Mouse (Mus musculus) limb, embryonic 14.5 days (tissue): ENCODE data around the gene Oas1c. TPM values are rescaled to one million over a fixed set of nuclear protein-coding genes. Genes with fewer than 3 reads are reported as not detected.
"Not testable (repeated sequence)": the region's sequence is repeated elsewhere in the genome, so short reads cannot be mapped to it uniquely, and the experiment has no call there.

ENCODE experiments used
- ATAC-seq: fragments of 200-750 bp; cut with Nextera tagmentation; 2 replicates; pipeline ENCODE4 v1.8.0; 2017; ENCODE audit warnings: low read depth, moderate number of reproducible peaks, moderate TSS enrichment; ENCODE audit not compliant: low FRiP score
- DNase-seq: peaks from one replicate; pipeline ENCODE4 v3.0.0-alpha.2; 2015; ENCODE audit warnings: low spot score
- H3K27ac ChIP-seq: fragments of 300-500 bp; sonication (generic); replicated peaks from 2 replicates; pipeline ENCODE4 v1.5.1; 2014; ENCODE audit warnings: low read depth, mild to moderate bottlenecking, low read length, moderate library complexity, mixed read lengths
- H3K27me3 ChIP-seq: fragments of 300-500 bp; sonication (generic); 2 replicates; pipeline ENCODE4 v1.6.1; 2014; ENCODE audit warnings: low read length, mixed read lengths; ENCODE audit not compliant: control insufficient read depth, insufficient read depth
- H3K36me3 ChIP-seq: fragments of 300-500 bp; sonication (generic); 2 replicates; pipeline ENCODE4 v1.6.1; 2014; ENCODE audit warnings: mild to moderate bottlenecking, low read length, moderate library complexity, mixed read lengths; ENCODE audit not compliant: control insufficient read depth, insufficient read depth
- H3K4me1 ChIP-seq: fragments of 300-500 bp; sonication (generic); 2 replicates; pipeline ENCODE4 v1.6.1; 2014; ENCODE audit warnings: antibody characterized with exemption, low read length, mixed read lengths; ENCODE audit not compliant: control insufficient read depth, insufficient read depth
- H3K4me2 ChIP-seq: fragments of 300-500 bp; sonication (generic); replicated peaks from 2 replicates; pipeline ENCODE4 v1.6.1; 2014; ENCODE audit warnings: low read depth, mild to moderate bottlenecking, low read length, moderate library complexity; ENCODE audit not compliant: severe bottlenecking
- H3K4me3 ChIP-seq: fragments of 300-500 bp; sonication (generic); replicated peaks from 2 replicates; pipeline ENCODE4 v1.5.1; 2014; ENCODE audit warnings: low read length
- H3K9ac ChIP-seq: fragments of 300-500 bp; sonication (generic); 2 replicates; pipeline ENCODE4 v1.6.1; 2014; ENCODE audit warnings: mild to moderate bottlenecking, low read depth, low read length, moderate library complexity; ENCODE audit not compliant: severe bottlenecking
- H3K9me3 ChIP-seq: fragments of 300-500 bp; sonication (generic); 2 replicates; pipeline ENCODE4 v1.6.1; 2016; ENCODE audit warnings: low read length; ENCODE audit not compliant: control insufficient read depth
- POLR2A ChIP-seq: fragments of 200-500 bp; IDR thresholded peaks from 2 replicates; pipeline ENCODE4 v1.8.0; 2012; ENCODE audit warnings: inconsistent platforms, mild to moderate bottlenecking, moderate library complexity, borderline replicate concordance; ENCODE audit not compliant: insufficient read depth, insufficient read length; ENCODE audit errors: extremely low read depth
- WGBS: fragments of 180-500 bp; shearing (Covaris S2); extraction: QIAGEN DNeasy Blood & Tissue Kit; methylation state at CpG from one replicate; pipeline ENCODE4 v1.1.7; 2014; 5-methylcytosine and 5-hydroxymethylcytosine counted together
- polyA plus RNA-seq, 2 experiments: library from polyadenylated mRNA; depleted of rRNA in 1 of 2; stranded (reverse) in 1 of 2; unstranded in 1 of 2; fragments of >200 nt; fragmentation: Nextera tagmentation in 1 of 2; extraction: Ambion mirVana in 1 of 2; gene quantifications; 2 replicates each; pipeline versions ENCODE4 v1.2.1 to v1.2.3; 2012 to 2014

The Oas1c gene
- polyA plus RNA-seq, 2 experiments: 0.10 to 0.58 TPM

- Histone ChIP-seq H3K36me3 (no peaks in the 10 kb centered on the region), H3K9ac (no peak overlapping the region), H3K4me2 (no peak overlapping the region), H3K4me1 (peaks cover 4% of the 10 kb centered on the region; the same call in 1 of the 2 replicates), H3K4me3 (no peak overlapping the region), H3K9me3 (peaks cover 10% of the 10 kb centered on the region; the same call in 1 of the 2 replicates), H3K27ac (no peak overlapping the region), H3K27me3 (no peaks in the 10 kb centered on the region)
- no peak for TF ChIP-seq POLR2A
- DNase-seq (no peak), ATAC-seq (no peak)
- WGBS: 48% methylated on average over 3 of the region's 3 CpGs
These were observed 3.6 kb upstream of the Oas1c start for GRCm38 (mm10) chr5:120815949-120816348.

- Histone ChIP-seq H3K27me3 (no peaks in the 10 kb centered on the region), H3K9me3 (no peaks in the 10 kb centered on the region), H3K4me3 (peak overlapping the region; percentile 24), H3K36me3 (no peaks in the 10 kb centered on the region), H3K4me1 (peaks cover 4% of the 10 kb centered on the region; the same call in 1 of the 2 replicates), H3K9ac (peak overlapping the region; percentile 1; the same call in 1 of the 2 replicates), H3K27ac (no peak overlapping the region), H3K4me2 (peak overlapping the region; percentile 57)
- no peak for TF ChIP-seq POLR2A
- no peak for DNase-seq
- WGBS: 85% methylated on average over 6 of the region's 6 CpGs
- ATAC-seq: no peak
These were observed 709 bp upstream of the Oas1c start for GRCm38 (mm10) chr5:120813023-120813422.

GRCm38 (mm10) chr5:120809171-120809570 is 3.1 kb downstream of the Oas1c start:
- Histone ChIP-seq H3K4me1 (peaks cover 4% of the 10 kb centered on the region; the same call in 1 of the 2 replicates), H3K4me3 (no peak overlapping the region), H3K9me3 (no peaks in the 10 kb centered on the region), H3K36me3 (no peaks in the 10 kb centered on the region), H3K27me3 (no peaks in the 10 kb centered on the region), H3K9ac (no peak overlapping the region), H3K4me2 (no peak overlapping the region), H3K27ac (no peak overlapping the region)
- DNase-seq: no peak
- 40% methylated on average over 6 of the region's 6 CpGs for WGBS
- no peak for ATAC-seq
- TF ChIP-seq POLR2A: no peak

GRCm38 (mm10) chr5:120806458-120806857 is 5.9 kb downstream of the Oas1c start:
- H3K27me3 ChIP-seq: no peaks in the 10 kb centered on the region
- no peak for TF ChIP-seq POLR2A
- WGBS: 67% methylated on average over 1 of the region's 1 CpGs
- H3K9me3 ChIP-seq: no peaks in the 10 kb centered on the region
- no peak overlapping the region for H3K4me3 ChIP-seq
- H3K4me1 ChIP-seq: no peaks in the 10 kb centered on the region
- H3K9ac ChIP-seq: no peak overlapping the region
- H3K4me2 ChIP-seq: no peak overlapping the region
- no peaks in the 10 kb centered on the region for H3K36me3 ChIP-seq
- DNase-seq: peak; percentile 9
- no peak overlapping the region for H3K27ac ChIP-seq
- no peak for ATAC-seq

- no peak for TF ChIP-seq POLR2A
- Histone ChIP-seq H3K27ac (no peak overlapping the region), H3K9ac (no peak overlapping the region), H3K27me3 (no peaks in the 10 kb centered on the region), H3K4me3 (no peak overlapping the region), H3K36me3 (no peaks in the 10 kb centered on the region), H3K4me2 (no peak overlapping the region), H3K4me1 (no peaks in the 10 kb centered on the region), H3K9me3 (no peaks in the 10 kb centered on the region)
- WGBS: 66% methylated on average over 2 of the region's 2 CpGs
- ATAC-seq (no peak), DNase-seq (peak; percentile 39)
These were observed 8.7 kb downstream of the Oas1c start for GRCm38 (mm10) chr5:120803596-120803995.

- 89% methylated on average over 2 of the region's 2 CpGs for WGBS
- not testable (repeated sequence) for H3K4me2 ChIP-seq, ATAC-seq
These were observed 13.4 kb downstream of the Oas1c start for GRCm38 (mm10) chr5:120798943-120799342.

GRCm38 (mm10) chr5:120798147-120798546 is 14.2 kb downstream of the Oas1c start:
- not testable (repeated sequence) for ATAC-seq, H3K9ac ChIP-seq, H3K36me3 ChIP-seq, H3K4me1 ChIP-seq, DNase-seq, H3K4me3 ChIP-seq, H3K9me3 ChIP-seq, H3K27ac ChIP-seq, H3K4me2 ChIP-seq, H3K27me3 ChIP-seq
- 74% methylated on average over 5 of the region's 5 CpGs for WGBS

More at GRCm38 (mm10) chr5:120798943-120799342, 13.4 kb downstream of the Oas1c start:
- not testable (repeated sequence) for H3K4me3 ChIP-seq, H3K4me1 ChIP-seq, H3K36me3 ChIP-seq, H3K27ac ChIP-seq, DNase-seq, H3K9ac ChIP-seq, H3K27me3 ChIP-seq, H3K9me3 ChIP-seq

- H3K4me1 ChIP-seq, DNase-seq, H3K4me2 ChIP-seq, H3K27ac ChIP-seq, H3K36me3 ChIP-seq, H3K9ac ChIP-seq, H3K27me3 ChIP-seq, H3K4me3 ChIP-seq, ATAC-seq, H3K9me3 ChIP-seq: not testable (repeated sequence)
- 62% methylated on average over 9 of the region's 9 CpGs for WGBS
These were observed 16.8 kb downstream of the Oas1c start, which contains the start of gene Oas1e for GRCm38 (mm10) chr5:120795480-120796034. Gene Oas1e (minus strand): TSS chr5:120795530.
